Mouse (Mus musculus): Measurements from ENCODE around the gene Wnt3a.

DNA sequence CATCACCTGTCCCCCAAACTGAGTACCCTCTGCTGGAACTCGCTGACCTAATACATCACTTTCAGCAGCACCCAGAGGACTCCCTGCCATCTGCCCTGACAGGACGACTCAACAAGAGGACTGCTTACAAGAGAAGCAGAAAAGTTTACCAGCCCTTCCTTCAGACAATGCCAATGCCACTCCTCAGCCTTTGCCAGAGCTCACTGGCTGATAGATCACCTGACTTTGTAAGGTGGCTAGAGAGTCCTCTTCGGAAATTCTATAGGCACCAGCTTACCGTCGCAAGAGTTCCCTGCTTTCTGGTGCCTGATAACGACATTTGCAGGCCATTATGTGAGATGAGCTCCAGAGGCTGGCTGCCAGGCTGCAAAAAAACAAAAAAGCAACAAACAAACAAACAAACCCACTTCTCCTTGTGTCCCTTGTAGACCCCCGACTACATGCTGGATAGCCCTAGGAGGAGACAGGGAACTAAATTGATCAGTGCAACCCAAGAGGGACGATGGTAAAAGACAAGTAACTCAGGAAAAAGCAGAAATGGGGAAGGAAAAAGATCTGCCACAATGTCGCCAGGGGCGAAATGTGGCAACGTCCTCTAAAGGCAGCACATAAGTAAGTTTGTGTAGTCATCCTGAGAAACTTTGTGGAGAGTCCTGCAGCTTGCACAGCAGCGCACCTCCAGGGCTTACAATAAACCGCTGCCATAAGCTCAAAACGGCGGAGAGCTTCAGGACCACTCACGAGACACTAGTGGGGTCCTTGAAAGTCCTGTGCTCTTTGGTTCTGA lies 89.1 kb downstream of the Wnt3a start:
- TF ChIP-seq CTCF (IDR thresholded peaks at IDR 0.05; ENCODE audit: insufficient read depth, low read length) (no peak), POLR2A (IDR thresholded peaks at IDR 0.05; ENCODE audit: borderline replicate concordance, extremely low read depth, low read depth, low read length) (no peak)
